9 mouse cellular contexts compared by ENCODE assay signal in the genomic region with DNA sequence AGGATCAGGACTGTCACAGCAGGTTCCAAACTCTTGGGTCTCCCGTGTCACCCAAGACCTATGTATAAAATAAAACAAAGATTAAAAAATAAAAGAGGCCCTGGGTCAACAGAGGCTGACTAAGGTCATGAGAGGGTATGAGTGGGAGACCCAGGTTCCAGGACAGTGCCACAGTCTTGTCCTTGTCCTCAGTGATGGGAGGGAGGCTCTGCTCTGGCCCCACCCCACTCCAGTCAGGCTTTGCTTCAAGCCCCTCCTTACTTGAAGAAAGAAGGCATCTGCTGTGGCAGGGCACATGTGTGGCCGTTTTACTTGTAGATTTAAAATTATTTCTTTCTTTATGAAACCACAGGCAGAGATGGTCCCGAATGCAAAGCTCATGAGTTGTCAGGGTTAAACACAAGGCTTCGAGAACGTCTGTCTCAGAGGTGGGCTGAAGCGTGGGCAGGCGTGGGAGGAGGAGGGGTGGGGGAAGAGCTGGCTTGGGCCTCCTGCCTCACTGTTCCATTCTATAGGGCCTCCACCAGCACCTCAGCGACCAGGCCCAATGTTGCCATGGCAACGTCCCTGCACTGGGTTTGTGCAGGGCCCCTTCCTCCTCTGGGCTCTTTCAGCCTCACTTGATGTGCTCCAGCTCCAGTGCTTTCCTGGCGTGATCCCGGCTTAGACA.
DNase-seq lines count a peak whose midpoint lies in the region; ATAC-seq and TF ChIP-seq lines count a peak whose summit lies in the region.
"Had no signal": no experiment of that assay in that cellular context is flagged by ENCODE, and none has a peak within 500 bp of the region (broad histone marks: within the 10 kb centered on the region; RNA-seq: fewer than 3 reads in every experiment).

No protein-coding gene starts in this region.

- H3K27ac ChIP-seq in kidney, postnatal 0 days, result no peak overlapping the region
- no peak overlapping the region for H3K27ac ChIP-seq in kidney, adult 2 months (ENCODE audit: insufficient read depth, low read depth, low read length)
- H3K27ac ChIP-seq in hindbrain, embryonic 13.5 days, result peak overlapping the region; percentile 58
- no peak overlapping the region for H3K27ac ChIP-seq in neural tube, embryonic 11.5 days (ENCODE audit: low read depth, low read length)
- H3K27ac ChIP-seq: liver, embryonic 13.5 days had no signal

- no peaks in the 10 kb centered on the region for H3K4me1 ChIP-seq in kidney, postnatal 0 days (replicated peaks; ENCODE audit: insufficient read depth, low read length)
- no peaks in the 10 kb centered on the region for H3K4me1 ChIP-seq in kidney, adult 2 months (ENCODE audit: control insufficient read depth, insufficient read depth, low read length)
- H3K4me1 ChIP-seq in hindbrain, embryonic 13.5 days (replicated peaks), result peaks cover 15% of the 10 kb centered on the region
- peaks cover 5% of the 10 kb centered on the region; the same call in 1 of the 2 replicates for H3K4me1 ChIP-seq in neural tube, embryonic 11.5 days (ENCODE audit: control insufficient read depth, insufficient read depth, low read length)
- H3K4me1 ChIP-seq: liver, embryonic 13.5 days had no signal

- no peaks in the 10 kb centered on the region for H3K27me3 ChIP-seq in kidney, postnatal 0 days (ENCODE audit: insufficient read depth, low read length)
- H3K27me3 ChIP-seq in kidney, adult 2 months (replicated peaks; ENCODE audit: control insufficient read depth, insufficient read depth, low read length), result no peaks in the 10 kb centered on the region
- no peaks in the 10 kb centered on the region for H3K27me3 ChIP-seq in hindbrain, embryonic 13.5 days
- no peaks in the 10 kb centered on the region for H3K27me3 ChIP-seq in neural tube, embryonic 11.5 days (ENCODE audit: control insufficient read depth, insufficient read depth, low read length)
- H3K27me3 ChIP-seq: liver, embryonic 13.5 days had no signal

- 18% methylated on average over 11 of the region's 11 CpGs for WGBS in kidney, postnatal 0 days
- WGBS in kidney, adult 2 months, result 41% methylated on average over 11 of the region's 11 CpGs
- 15% methylated on average over 11 of the region's 11 CpGs for WGBS in hindbrain, embryonic 13.5 days
- 31% methylated on average over 11 of the region's 11 CpGs for WGBS in neural tube, embryonic 11.5 days

- ATAC-seq in kidney, postnatal 0 days (replicated peaks; ENCODE audit: low FRiP score, low read depth), result no peak; the same call in 1 of the 2 replicates
- peak; percentile 87 for ATAC-seq in hindbrain, embryonic 13.5 days (ENCODE audit: low FRiP score)
- ATAC-seq in neural tube, embryonic 11.5 days (ENCODE audit: insufficient read depth, low FRiP score, low TSS enrichment), result peak; percentile 90
- ATAC-seq in granulocyte monocyte progenitor cell, adult 5-6 weeks (replicated peaks; ENCODE audit: poor library complexity, severe bottlenecking), result no peak

- no peaks in the 10 kb centered on the region for H3K36me3 ChIP-seq in kidney, postnatal 0 days (ENCODE audit: insufficient read depth, low read length)
- H3K36me3 ChIP-seq in kidney, adult 2 months (ENCODE audit: control insufficient read depth, insufficient read depth, low read length), result no peaks in the 10 kb centered on the region
- no peaks in the 10 kb centered on the region for H3K36me3 ChIP-seq in hindbrain, embryonic 13.5 days
- no peaks in the 10 kb centered on the region for H3K36me3 ChIP-seq in neural tube, embryonic 11.5 days (ENCODE audit: control insufficient read depth, insufficient read depth, low read length)
- H3K36me3 ChIP-seq: liver, embryonic 13.5 days had no signal

- no peak for TF ChIP-seq POLR2A in kidney, adult 2 months (IDR thresholded peaks at IDR 0.05; ENCODE audit: low read depth, low read length)

- no peak overlapping the region for H3K9ac ChIP-seq in kidney, postnatal 0 days (ENCODE audit: low read depth, low read length)
- H3K9ac ChIP-seq in hindbrain, embryonic 13.5 days, result peak overlapping the region; percentile 21; the same call in 1 of the 2 replicates
- H3K9ac ChIP-seq in neural tube, embryonic 11.5 days (ENCODE audit: low read length), result no peak overlapping the region
- H3K9ac ChIP-seq: liver, embryonic 13.5 days had no signal

- peak; percentile 33 for DNase-seq in kidney, postnatal 0 days (ENCODE audit: low spot score)
- DNase-seq in kidney, adult 2 months, result no peak
- peak; percentile 85 for DNase-seq in embryo, embryonic 10.5 days (ENCODE audit: low spot score)
- DNase-seq in neural tube, embryonic 11.5 days (ENCODE audit: low spot score), result peak; percentile 70
- no peak for DNase-seq in heart, adult 11 months
- DNase-seq in urinary bladder, adult 2 months (ENCODE audit: low spot score), result no peak
- DNase-seq: liver, embryonic 13.5 days had no signal

- TF ChIP-seq CTCF in kidney, postnatal 0 days (IDR thresholded peaks at IDR 0.05; ENCODE audit: low read depth), result no peak
- TF ChIP-seq CTCF in kidney, adult 2 months (conservative IDR thresholded peaks at IDR 0.05; ENCODE audit: insufficient read depth, insufficient read length, low read depth, low read length), result no peak

- no peak overlapping the region for H3K4me3 ChIP-seq in kidney, postnatal 0 days (replicated peaks; ENCODE audit: low read depth, low read length)
- no peak overlapping the region for H3K4me3 ChIP-seq in kidney, adult 2 months (ENCODE audit: insufficient read depth, low read depth, low read length)
- no peak overlapping the region for H3K4me3 ChIP-seq in hindbrain, embryonic 13.5 days
- H3K4me3 ChIP-seq in neural tube, embryonic 11.5 days (ENCODE audit: low read depth, low read length), result no peak overlapping the region
- H3K4me3 ChIP-seq: liver, embryonic 13.5 days had no signal

- no peak overlapping the region for H3K4me2 ChIP-seq in kidney, postnatal 0 days (ENCODE audit: low read length)
- H3K4me2 ChIP-seq in hindbrain, embryonic 13.5 days, result peak overlapping the region; percentile 3; the same call in 1 of the 2 replicates
- no peak overlapping the region for H3K4me2 ChIP-seq in neural tube, embryonic 11.5 days (ENCODE audit: low read depth)
- H3K4me2 ChIP-seq: liver, embryonic 13.5 days had no signal

- no peaks in the 10 kb centered on the region for H3K9me3 ChIP-seq in kidney, postnatal 0 days (replicated peaks; ENCODE audit: low read length)
- H3K9me3 ChIP-seq in hindbrain, embryonic 13.5 days, result no peaks in the 10 kb centered on the region
- H3K9me3 ChIP-seq in neural tube, embryonic 11.5 days (ENCODE audit: control insufficient read depth, low read length), result no peaks in the 10 kb centered on the region
- H3K9me3 ChIP-seq: liver, embryonic 13.5 days had no signal

Comparison
In these comparisons a context has a peak if more than half of its experiments do, and no peak if none do; other contexts are left out.
1. DNase-seq: peak in kidney, postnatal 0 days (single experiment), embryo, embryonic 10.5 days (single experiment) and neural tube, embryonic 11.5 days (single experiment); none in kidney, adult 2 months (single experiment), heart, adult 11 months (single experiment) and urinary bladder, adult 2 months (single experiment).
2. ATAC-seq: peak in hindbrain, embryonic 13.5 days (single experiment) and neural tube, embryonic 11.5 days (single experiment); none in kidney, postnatal 0 days (single experiment) and granulocyte monocyte progenitor cell, adult 5-6 weeks (single experiment).